Mouse (Mus musculus) layer of hippocampus, postnatal 10 days (tissue): ENCODE data around the gene Phf21a. TPM values are rescaled to one million over a fixed set of nuclear protein-coding genes. Genes with fewer than 3 reads are reported as not detected.

Experiments used
- DNase-seq, 2 experiments: peaks; one replicate each; pipeline ENCODE4 v3.0.0; 2021; ENCODE audit warnings: low spot score in 2 of 2
- total RNA-seq, 2 experiments: library from RNA; stranded (reverse); gene quantifications; 2 replicates each; pipeline ENCODE4 v1.2.3; 2021

The Phf21a gene
- total RNA-seq, 2 experiments from 2014 or later, result 75.5 to 83.7 TPM

GRCm38 (mm10) chr2:92221431-92221830 lies 128.5 kb downstream of the Phf21a start:
- no peak for DNase-seq

GRCm38 (mm10) chr2:92225592-92225991 lies 132.7 kb downstream of the Phf21a start:
- DNase-seq, result no peak

- DNase-seq, result no peak
Measured at GRCm38 (mm10) chr2:92229973-92230372, 137.1 kb downstream of the Phf21a start.

GRCm38 (mm10) chr2:92231706-92232105 lies 138.8 kb downstream of the Phf21a start:
- no peak for DNase-seq

GRCm38 (mm10) chr2:92234768-92235332 lies 141.9 kb downstream of the Phf21a start:
- no peak for DNase-seq

- no peak for DNase-seq
Measured at GRCm38 (mm10) chr2:92240299-92240698, 147.4 kb downstream of the Phf21a start.

GRCm38 (mm10) chr2:92240816-92241215 lies 147.9 kb downstream of the Phf21a start:
- no peak for DNase-seq

- DNase-seq, result no peak
Measured at GRCm38 (mm10) chr2:92241317-92241716, 148.4 kb downstream of the Phf21a start.

- DNase-seq, result no peak
Measured at GRCm38 (mm10) chr2:92246112-92246511, 153.2 kb downstream of the Phf21a start.

GRCm38 (mm10) chr2:92247711-92248110 lies 154.8 kb downstream of the Phf21a start:
- no peak for DNase-seq

GRCm38 (mm10) chr2:92250472-92250871 lies 157.6 kb downstream of the Phf21a start:
- no peak for DNase-seq

GRCm38 (mm10) chr2:92253777-92254176 lies 160.9 kb downstream of the Phf21a start:
- no peak for DNase-seq

GRCm38 (mm10) chr2:92256141-92256540 lies 163.2 kb downstream of the Phf21a start:
- DNase-seq, result no peak

- no peak for DNase-seq
Measured at GRCm38 (mm10) chr2:92257372-92257956, 164.5 kb downstream of the Phf21a start.

- DNase-seq, result no peak
Measured at GRCm38 (mm10) chr2:92259924-92260323, 167.0 kb downstream of the Phf21a start.

- DNase-seq, result no peak
Measured at GRCm38 (mm10) chr2:92266100-92266617, 173.2 kb downstream of the Phf21a start.

- DNase-seq, result no peak
Measured at GRCm38 (mm10) chr2:92269227-92269626, 176.3 kb downstream of the Phf21a start.

GRCm38 (mm10) chr2:92272510-92272909 lies 179.6 kb downstream of the Phf21a start:
- DNase-seq, result no peak

GRCm38 (mm10) chr2:92273101-92273801 lies 180.3 kb downstream of the Phf21a start:
- DNase-seq, result peak in 1 of 2 experiments; percentile 19

GRCm38 (mm10) chr2:92273802-92274183 lies 180.9 kb downstream of the Phf21a start:
- DNase-seq, result no peak

- no peak for DNase-seq
Measured at GRCm38 (mm10) chr2:92277787-92278186, 184.9 kb downstream of the Phf21a start.

GRCm38 (mm10) chr2:92278663-92279062 lies 185.7 kb downstream of the Phf21a start:
- DNase-seq, result peak; percentile 35 to 48
